Mouse (Mus musculus) gastrocnemius, adult 8-10 months (tissue): ENCODE measurements at regions not wholly inside any gene's neighbourhood (a gene's known extent, or its start where the extent isn't known, plus 50 kb on each side); places are given as distances from the start of the nearest gene placed in this dataset.
"Not testable (repeated sequence)": the region's sequence is repeated elsewhere in the genome, so short reads cannot be mapped to it uniquely, and the experiment has no call there.

ENCODE experiments used
- DNase-seq, 2 experiments: peaks; one replicate each; pipeline ENCODE4 v3.0.0; 2022; ENCODE audit warnings: low spot score in 2 of 2

DNA sequence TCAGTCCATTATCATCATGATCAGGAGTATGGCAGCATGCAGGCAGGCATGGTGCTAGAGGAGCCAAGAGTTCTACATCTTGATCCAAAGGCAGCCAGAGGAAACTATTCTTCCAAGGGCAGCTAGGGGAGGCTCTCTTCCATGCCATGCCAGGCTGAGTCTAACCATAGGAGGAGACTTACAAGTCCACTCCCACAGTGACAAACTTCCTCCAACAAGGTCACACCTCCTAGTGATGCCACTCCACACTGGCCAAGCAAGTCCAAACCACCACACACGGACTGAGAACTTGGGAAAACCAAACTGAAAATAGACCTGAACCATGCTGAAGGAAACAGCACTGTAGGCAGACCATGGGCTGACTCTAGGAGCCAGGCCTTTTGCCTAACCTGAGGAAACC is 197.4 kb downstream of the Prex1 start:
- DNase-seq, result no peak

DNA sequence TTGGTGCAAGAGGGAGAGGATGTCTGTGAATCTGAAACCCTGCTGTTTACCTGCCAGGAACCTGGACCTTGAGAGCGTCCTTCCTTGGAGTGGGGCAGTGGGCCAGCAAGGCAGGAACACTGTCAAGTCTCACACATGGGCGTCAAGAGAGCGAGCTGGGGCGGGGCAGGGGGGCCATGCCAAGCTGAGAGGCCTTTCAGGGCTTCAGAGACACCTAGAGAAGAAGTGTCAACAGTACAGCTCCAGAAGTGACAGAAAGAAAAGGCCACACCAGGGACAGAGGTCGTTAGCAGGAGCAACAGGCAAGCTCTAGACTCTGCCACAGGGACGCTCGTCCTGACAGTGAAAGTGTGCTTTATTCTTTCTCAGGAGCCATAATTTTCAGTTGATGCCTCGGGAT is 199.0 kb downstream of the Prex1 start:
- no peak for DNase-seq

DNA sequence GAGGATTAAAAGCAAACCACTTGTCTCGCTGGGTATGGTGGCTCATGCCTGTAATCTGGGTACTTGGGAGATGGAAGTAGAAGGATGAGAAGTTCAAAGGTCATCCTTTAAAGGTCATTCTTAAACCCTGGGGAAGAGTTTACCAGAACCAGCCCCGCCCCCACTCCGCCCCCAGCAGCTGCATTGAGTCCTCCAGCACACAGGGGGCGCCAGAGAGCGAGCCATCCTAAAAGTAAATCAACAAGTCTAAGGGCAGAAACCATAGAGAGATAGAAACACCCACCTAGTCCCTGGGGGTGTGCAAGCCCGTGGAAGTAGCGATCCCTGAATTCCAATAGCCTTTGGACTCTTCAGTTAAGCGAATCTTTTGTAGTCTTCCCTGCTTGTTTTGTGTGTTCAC is 201.1 kb downstream of the Prex1 start:
- no peak for DNase-seq

DNA sequence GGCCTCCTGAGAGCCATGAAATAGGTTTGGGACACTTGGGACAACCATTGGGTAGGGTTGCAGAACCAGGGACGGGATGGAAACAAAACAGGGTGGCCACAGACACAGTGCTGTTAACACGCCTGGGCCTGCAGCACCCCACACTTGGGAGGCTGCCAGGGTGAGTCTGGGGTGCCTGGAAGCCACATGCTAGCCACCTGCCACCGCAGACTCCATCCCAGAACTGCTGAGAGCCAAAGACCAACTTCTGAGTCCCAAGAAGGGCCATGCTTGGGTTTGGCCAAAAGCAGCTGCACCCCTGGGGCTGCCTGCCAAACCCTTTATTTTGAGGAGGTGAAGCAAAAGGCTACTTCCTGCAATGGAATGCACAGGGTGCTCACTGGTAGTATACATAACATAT is 202.2 kb downstream of the Prex1 start:
- DNase-seq, result not testable (repeated sequence)

DNA sequence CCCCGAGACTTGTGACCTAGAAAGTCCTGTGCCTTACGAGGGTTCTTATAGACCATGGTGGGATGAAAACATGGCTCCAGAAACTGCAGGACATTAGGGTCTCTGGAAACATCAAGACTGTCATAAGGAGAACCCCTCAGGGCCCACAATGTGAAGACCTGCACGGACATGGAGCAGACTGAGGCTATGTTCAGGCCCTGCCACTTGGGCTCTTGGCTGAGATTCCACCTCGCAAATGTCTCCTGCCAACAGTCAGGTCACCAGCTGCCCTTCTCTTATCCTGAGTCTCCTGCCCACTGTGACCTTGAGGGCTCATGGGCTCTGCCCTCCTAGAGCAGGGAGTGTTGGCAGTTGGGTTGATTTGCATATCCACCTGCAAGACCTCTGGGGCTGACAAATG is 202.9 kb downstream of the Prex1 start:
- no peak for DNase-seq

DNA sequence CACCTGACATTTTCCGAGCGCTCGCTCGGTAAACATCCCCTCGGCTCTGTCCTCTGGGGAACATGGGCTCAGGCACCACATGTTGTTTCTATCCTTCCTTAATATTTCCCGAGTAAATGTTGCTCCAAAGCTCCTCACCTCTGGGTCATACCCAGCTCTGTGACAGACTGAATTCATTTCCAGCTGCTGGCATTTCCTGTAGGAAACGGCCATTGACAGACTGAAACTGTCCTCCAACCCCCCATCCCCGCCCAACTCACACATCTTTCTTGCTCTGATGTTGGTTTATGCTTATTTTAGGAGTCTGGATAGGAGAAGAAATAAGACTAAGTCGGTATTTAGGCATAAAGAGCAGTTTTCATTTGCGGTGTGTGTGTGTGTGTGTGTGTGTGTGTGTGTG is 204.0 kb downstream of the Prex1 start:
- no peak for DNase-seq

DNA sequence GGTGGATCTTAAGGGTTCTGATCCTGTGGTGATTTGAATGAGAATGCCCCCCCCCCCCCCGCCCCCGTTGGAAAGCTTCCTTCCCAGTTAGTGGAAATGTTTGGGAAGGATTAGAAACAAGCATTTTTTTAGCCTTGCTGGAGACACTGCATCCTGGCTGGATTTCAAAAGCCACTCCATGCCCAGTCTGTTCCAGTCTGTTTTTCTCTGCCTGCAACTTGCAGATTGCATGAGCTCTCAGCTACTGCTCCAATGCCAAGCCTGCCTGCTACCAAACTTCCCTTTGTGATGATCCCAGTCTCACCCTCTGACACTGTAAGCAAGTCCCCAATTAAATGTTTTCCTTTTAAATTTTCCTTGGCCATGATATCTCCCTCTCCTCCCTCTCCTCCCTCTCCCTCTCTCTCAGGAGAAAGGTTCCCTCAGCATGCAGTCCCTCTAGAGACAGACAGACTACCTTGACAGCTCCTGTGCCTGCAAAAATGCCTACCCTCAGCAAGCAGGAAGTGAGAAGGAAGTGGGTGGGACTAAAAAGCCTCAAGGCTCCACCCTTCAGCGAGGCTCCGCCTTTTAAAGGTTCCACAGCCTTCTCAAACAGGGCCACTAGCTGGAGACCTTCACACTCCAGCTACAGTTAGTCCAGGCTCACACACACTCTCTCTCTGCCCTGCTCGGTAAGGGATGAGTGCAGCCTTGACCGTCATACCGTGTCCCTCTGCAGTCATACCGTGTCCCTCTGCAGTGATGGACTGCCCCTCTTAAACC is 204.8 kb downstream of the Prex1 start:
- DNase-seq, result no peak

DNA sequence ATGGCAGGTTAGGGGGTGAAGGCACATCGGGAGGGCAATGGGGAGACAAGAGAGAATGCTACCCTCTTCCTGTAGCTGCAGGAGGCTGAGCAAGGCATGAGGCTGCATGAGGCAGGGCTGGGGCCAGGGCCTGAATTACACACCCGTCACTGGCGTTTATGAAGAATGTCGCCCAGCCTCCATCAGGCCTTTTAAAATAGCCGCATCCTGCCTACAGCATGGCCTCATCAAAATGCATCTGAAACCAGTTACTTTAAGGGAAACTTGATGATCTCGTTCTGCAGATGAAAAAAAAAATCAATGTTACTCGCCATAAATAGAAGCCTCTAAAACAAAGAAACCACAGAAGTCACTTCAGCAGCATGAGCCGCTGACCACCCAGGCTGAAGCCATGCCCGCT is 208.3 kb downstream of the Prex1 start:
- DNase-seq, result no peak

DNA sequence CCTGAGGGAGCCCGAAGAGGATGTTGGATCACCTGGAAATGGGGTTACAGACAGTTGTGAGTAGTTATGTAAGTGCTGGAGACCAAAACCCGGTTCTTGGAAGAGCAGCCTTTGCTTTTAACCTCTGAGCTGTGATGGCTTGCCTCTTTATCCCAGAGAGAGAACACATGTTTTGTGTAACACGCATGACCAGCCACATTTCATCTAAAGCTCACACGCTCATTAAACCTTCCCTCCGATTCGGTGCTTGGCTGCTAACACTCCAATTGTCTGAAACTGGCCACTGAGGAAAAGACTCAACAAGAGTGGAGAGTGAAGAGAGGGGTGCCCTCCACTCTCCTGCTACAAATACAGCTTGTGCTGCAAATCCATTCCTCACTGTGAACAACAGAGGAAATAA is 210.0 kb downstream of the Prex1 start:
- no peak for DNase-seq

DNA sequence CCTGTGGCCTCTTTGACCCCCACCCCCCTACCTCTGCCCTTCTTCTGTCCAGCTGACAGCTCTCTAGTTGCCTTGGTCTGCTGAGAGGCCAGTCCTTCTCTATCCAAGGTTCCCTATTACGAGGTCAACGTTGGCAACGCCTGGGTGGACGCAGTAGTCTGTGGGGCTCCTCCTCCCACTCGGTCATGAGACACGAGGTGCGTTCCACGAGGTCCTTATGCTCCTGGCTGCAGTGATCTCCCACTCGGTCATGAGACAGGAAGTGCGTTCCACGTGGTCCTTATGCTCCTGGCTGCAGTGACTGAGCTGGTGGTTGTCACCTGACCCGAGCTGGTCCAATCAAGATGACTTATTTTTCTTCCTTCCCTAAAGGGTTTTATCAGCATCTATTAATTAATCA is 220.7 kb downstream of the Prex1 start:
- DNase-seq, result no peak

DNA sequence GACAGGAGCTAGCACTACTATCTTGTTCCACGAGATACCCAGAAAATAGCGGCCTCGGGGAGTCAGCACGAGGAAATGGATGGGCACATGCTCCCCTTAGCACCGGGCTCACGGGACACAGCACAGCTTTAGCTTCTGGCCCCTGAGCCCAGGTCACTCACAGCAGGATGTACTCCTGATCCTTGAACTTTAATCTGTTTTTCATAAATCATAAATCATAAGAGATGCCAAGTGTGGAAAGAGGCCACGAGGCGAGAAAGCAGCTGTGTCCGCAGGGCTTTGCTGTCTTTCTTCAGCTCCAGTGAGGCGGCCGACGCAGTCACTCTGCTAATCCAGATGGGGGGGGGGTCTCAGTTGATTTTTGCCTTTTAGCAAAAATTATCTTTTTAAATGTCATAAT is 221.2 kb downstream of the Prex1 start:
- DNase-seq, result no peak

DNA sequence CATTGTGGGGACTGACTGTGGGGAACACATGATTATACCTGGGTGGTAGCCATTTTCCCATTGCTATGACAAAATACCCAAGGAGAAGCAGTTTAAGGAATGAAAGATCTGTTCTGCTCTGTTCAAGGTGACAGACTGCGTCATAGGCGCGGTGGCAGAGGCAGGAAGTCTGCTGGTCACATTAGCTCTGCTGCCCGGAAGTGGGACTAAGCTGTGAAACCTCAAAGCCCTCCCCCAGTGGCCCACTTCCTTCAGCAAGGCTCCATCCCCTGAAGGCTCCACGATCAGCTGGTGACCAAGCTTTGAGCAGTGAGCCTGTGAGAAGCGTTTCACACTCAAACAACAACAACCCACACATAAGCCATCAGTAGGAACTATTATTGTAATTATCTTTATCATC is 221.8 kb downstream of the Prex1 start:
- no peak for DNase-seq

DNA sequence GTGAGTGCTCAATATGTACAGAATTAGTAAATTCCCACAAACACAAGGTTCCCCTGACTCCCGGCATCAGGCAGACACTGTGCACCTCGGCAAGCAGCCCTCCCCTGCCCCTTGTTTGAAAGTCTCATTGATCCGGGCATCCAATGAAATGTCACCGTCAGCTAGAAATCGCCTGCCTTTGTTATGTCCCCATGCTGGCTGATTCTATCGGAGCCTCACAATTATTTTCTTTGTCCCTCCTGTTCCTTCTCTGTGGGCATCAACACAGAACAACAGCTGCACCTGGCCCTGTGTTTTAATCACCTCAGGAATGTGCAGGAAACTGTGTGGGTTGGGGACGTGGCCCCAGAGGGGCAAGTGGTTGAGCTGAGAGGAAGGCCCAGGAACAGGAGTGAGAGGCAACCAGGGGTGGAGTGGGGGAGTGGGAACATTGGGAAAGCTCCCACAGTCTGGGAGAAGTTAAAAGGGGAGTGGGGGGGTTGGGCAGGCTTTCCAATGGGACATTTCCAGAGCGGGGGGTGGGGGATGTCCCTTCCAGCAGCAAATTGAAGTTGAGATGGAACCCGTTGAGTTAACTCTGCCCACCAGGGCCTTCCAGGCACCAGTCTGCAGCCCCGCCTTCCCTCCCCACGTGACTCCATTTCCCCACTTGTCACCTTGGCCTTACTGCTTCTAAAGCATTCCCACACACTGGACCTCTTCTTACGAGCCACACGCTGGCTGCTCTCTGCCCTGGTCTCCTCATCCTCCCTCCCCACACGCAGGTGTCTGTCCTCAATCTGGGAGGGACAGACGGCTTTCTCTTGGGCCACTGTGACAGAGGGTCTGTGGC is 224.4 kb downstream of the Prex1 start:
- DNase-seq, result no peak

DNA sequence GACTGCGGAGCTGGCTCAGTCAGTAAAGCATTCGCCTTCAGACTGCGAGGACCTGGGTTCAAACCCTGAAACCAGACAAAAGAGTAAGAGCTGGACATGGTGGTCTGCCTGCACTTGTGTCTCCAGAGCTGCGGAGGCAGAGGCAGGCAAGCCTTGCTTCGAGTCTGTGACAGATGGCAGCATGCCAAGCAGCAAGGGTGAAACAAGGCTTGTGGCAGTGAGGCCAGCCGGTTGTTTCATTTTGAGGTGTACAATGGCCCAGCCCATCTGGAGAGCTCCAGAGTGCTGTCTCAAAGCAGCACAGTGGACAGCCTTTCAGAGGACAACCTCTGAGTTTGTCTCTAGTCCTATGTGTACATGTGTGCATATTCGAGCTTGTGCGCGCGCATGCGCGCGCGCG is 225.9 kb downstream of the Prex1 start:
- DNase-seq, result no peak

DNA sequence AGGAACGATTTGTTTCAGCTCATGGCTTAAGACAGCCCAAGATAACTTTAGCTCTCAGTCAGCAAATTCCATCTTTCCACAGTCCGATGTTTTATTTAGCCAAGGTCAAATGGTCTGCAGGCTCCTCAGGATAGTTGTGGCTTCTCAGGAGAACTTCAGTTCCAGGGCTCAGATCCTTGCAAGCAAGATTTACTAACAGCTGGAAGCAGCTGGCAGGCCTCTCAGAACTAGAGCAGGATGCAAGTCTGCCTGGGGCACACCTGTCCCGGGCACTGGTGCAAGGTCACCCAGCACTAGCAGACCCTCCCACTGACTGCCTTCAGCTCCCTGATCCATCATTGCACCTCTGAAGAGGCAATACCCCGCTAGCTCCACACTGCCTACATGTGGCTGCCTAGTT is 227.8 kb downstream of the Prex1 start:
- no peak for DNase-seq

DNA sequence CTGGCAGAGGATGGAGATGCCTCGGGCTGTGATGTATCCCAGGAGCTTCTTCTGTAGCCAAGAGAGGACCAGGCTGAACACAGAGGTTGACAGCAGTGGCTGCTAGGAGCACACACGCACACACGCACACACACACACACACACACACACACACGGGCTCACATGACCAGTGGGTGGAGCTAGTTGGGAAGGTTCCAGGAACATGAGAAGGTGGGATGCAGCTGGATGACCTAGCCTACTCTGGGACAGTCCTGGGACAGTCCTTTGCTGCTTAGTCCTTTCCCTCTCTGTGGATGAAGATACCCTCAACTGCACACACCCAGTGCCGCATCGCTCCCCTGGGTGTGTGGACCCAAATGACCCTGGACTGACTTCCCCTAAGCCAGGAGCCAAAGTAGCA is 228.3 kb downstream of the Prex1 start:
- no peak for DNase-seq

DNA sequence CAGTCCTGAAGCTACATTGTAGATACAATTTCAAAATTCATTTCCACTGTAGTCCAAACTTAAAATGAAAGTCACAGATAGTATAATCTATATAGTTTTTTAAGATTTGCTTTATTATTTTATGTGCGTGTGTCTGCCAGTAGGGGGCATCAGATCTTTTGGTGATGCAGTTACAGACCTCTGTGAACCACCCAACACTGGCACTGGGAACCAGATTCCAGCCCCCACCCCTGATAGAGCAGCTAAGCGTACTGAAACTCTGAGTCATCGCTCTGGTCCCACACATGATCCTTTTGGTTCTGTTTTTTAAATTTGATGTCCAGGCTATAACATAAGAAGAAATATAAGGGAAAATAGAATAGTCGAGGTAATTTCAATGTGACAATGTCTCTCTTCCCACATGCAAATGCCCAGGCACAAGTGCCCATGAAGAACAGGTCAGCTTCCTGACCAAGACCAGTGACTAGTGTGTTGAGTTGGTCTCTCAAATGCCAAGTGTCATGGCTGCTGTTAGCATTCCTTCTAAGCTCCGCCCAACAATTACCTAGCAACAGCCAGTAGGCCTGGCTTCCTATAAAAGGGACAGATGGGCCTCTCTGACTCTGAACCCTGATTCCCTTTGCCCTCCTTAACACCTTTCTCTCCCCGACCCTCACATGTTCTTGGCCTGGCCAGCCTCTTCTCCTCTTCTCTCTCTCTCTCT is 229.9 kb downstream of the Prex1 start:
- DNase-seq, result no peak

DNA sequence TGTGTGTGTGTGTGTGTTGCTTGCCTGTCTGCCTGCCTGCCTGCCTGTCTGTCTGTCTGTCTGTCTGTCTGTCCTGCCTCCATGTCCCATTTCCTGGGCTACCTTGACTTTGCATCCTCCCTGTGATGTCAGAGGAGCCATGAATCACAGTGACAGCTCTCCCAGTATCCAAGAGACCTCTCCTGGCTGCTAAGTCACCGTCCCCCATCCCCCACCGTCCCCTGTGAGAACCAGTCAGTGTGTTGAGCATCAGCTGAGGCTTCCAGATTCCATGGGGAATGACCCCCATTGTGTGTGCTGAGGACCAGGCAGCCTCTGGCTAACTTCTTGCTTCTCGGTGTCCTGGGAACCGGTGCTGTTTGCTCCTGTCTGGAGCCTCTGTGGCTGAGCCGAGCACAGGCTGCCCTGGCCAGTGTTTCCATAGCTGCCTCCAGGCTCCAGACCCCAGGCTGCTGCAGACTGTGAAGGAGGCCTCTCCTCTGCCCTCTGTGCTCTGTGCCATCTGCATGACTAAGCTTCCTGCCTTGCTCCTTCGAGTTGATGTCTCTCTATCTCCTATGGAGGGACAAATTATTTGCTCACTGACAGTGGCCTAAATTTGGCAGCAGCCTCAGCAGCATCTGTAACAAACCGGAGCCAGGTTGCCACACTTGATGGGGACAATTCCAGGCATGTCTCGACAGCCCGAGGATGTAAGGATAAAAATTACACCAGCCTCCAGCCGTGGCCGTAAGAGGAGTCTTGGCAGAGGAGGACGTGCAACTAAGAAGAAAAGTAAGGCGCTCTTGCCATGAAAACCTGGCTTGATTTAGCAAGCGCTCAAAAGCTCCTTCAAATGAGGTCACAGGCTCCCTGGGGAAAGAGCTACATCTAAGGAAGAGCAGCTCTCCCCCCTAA is 230.7 kb downstream of the Prex1 start:
- peak in 1 of 2 experiments; percentile 18 for DNase-seq

DNA sequence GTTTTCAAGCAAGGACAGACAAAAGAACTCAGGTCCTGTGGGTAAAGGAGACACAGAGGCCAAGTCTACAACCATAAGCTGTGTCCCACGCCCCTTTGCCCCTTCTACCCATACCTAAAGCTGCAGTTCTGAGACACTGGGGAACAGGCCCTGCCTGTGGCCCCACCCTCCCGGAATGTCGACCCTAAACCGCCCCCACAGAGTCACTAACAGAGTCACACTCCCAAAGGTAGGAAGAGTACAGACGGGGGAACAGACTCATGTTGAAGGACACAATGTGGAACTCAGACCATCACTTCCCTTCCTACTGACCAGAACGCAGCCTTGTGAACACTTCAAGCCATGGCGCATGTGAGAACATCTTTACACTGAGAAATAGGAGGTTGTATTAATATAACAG is 231.9 kb downstream of the Prex1 start:
- no peak for DNase-seq

DNA sequence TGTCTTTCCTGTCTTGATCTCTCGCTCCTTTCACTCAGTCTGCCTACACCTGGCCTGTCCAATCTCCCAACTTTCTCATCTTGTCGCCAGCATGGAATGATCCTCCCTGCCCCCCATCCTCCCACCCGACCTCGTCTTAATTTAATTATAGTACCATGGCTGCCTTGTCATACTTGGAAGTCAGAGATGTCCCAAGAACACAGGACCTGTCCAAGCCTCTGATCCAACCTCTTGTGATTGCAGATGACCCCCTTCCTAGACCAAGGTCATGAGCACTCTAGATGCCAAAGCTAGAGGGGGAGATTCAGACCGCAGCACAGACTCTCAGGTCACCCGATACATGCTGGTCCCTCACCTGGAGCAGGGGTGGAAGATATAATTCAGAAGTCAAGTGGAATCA is 232.3 kb downstream of the Prex1 start:
- no peak for DNase-seq

DNA sequence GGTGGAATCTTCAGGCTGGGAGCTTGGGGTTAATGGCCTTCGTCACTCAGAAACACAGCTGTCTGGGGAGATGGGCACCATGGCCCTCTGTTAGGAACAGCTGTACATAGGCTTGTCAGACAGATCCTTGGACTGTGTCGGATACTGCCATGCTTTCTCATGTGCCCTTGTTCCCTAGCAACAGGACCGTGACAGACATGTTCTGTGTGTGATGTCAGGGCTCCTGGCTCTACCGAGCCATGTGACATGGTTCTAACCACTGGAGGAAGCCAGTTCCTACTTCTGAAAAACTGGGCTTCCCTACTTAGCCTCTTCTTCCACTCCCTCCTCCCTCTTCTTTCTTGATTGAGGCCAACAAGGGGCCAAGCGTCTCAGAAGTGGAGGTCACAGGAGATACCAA is 232.7 kb downstream of the Prex1 start:
- DNase-seq, result no peak
